Mouse (Mus musculus) liver, adult 2 months (tissue): ENCODE measurements around the gene Cntn1.

ENCODE experiments used
- CTCF ChIP-seq: fragments of 200-500 bp; IDR thresholded peaks from 2 replicates; pipeline ENCODE4 v1.5.1; 2011; ENCODE audit warnings: low read depth, low read length, control low read depth
- POLR2A ChIP-seq: fragments of 200-500 bp; IDR thresholded peaks from 2 replicates; pipeline ENCODE4 v1.6.1; 2011; ENCODE audit warnings: low read length, control low read depth; ENCODE audit not compliant: insufficient read depth; ENCODE audit errors: extremely low read depth

- TF ChIP-seq CTCF (no peak), POLR2A (no peak)
Measured at GRCm38 (mm10) chr15:92235836-92236235, 184.9 kb downstream of the Cntn1 start.
